Mouse (Mus musculus): ENCODE data around the gene Mup21. TPM values are rescaled to one million over a fixed set of nuclear protein-coding genes. Genes with fewer than 3 reads are reported as not detected.
"Not testable (repeated sequence)": the region's sequence is repeated elsewhere in the genome, so short reads cannot be mapped to it uniquely, and the experiment has no call there.

The Mup21 gene
- not detected in 2 replicates for polyA plus RNA-seq (2015; fragmentation: Nextera tagmentation; extraction: Ambion mirVana)

GRCm38 (mm10) chr4:62150811-62151210 is at the start of gene Mup21:
Gene Mup21 (minus strand): TSS chr4:62150863.
- ATAC-seq (ENCODE audit: insufficient number of reproducible peaks, low FRiP score, low TSS enrichment, low read depth), result no peak
- H3K27ac ChIP-seq, result no peak within 1 kb of the TSS
- no peak within 1 kb of the TSS for H3K9ac ChIP-seq
- no peak within 1 kb of the TSS for H3K4me2 ChIP-seq
- no peaks in the 10 kb centered on the region for H3K36me3 ChIP-seq
- H3K27me3 ChIP-seq, result no peaks in the 10 kb centered on the region
- H3K4me3 ChIP-seq, result no peak within 1 kb of the TSS
- WGBS, result 72% methylated on average over 2 of the region's 2 CpGs
- H3K9me3 ChIP-seq, result no peaks in the 10 kb centered on the region
- no peaks in the 10 kb centered on the region for H3K4me1 ChIP-seq

- Histone ChIP-seq H3K27ac (no peak overlapping the region), H3K27me3 (no peaks in the 10 kb centered on the region), H3K4me3 (no peak overlapping the region), H3K4me1 (no peaks in the 10 kb centered on the region), H3K9ac (no peak overlapping the region), H3K36me3 (peaks cover 84% of the 10 kb centered on the region), H3K4me2 (no peak overlapping the region), H3K9me3 (no peaks in the 10 kb centered on the region)
- ATAC-seq (ENCODE audit: insufficient number of reproducible peaks, low FRiP score, low TSS enrichment, low read depth), result no peak
- WGBS, result 72% methylated on average over 7 of the region's 7 CpGs
Measured at GRCm38 (mm10) chr4:62199923-62200529, 49.4 kb upstream of the Mup21 start.

GRCm38 (mm10) chr4:62188778-62189177 is 38.1 kb upstream of the Mup21 start:
- no peak overlapping the region for H3K27ac ChIP-seq
- H3K4me3 ChIP-seq, result no peak overlapping the region
- no peaks in the 10 kb centered on the region for H3K4me1 ChIP-seq
- peaks cover 34% of the 10 kb centered on the region for H3K9me3 ChIP-seq
- peaks cover 53% of the 10 kb centered on the region for H3K36me3 ChIP-seq
- ATAC-seq (ENCODE audit: insufficient number of reproducible peaks, low FRiP score, low TSS enrichment, low read depth), result no peak
- H3K27me3 ChIP-seq, result no peaks in the 10 kb centered on the region
- H3K9ac ChIP-seq, result no peak overlapping the region
- H3K4me2 ChIP-seq, result no peak overlapping the region

- no peaks in the 10 kb centered on the region for H3K4me1 ChIP-seq
- no peak overlapping the region for H3K27ac ChIP-seq
- no peaks in the 10 kb centered on the region for H3K9me3 ChIP-seq
- H3K36me3 ChIP-seq, result no peaks in the 10 kb centered on the region
- no peaks in the 10 kb centered on the region for H3K27me3 ChIP-seq
- no peak overlapping the region for H3K4me3 ChIP-seq
- no peak for ATAC-seq (ENCODE audit: insufficient number of reproducible peaks, low FRiP score, low TSS enrichment, low read depth)
- WGBS, result 30% methylated on average over 5 of the region's 5 CpGs
- H3K9ac ChIP-seq, result no peak overlapping the region
- H3K4me2 ChIP-seq, result no peak overlapping the region
Measured at GRCm38 (mm10) chr4:62177282-62177681, 26.6 kb upstream of the Mup21 start.

- Histone ChIP-seq H3K9me3 (no peaks in the 10 kb centered on the region), H3K4me1 (no peaks in the 10 kb centered on the region), H3K27me3 (no peaks in the 10 kb centered on the region), H3K27ac (no peak overlapping the region), H3K36me3 (no peaks in the 10 kb centered on the region), H3K9ac (no peak overlapping the region), H3K4me2 (no peak overlapping the region), H3K4me3 (no peak overlapping the region)
- WGBS, result 84% methylated on average over 4 of the region's 4 CpGs
- no peak for ATAC-seq (ENCODE audit: insufficient number of reproducible peaks, low FRiP score, low TSS enrichment, low read depth)
Measured at GRCm38 (mm10) chr4:62174471-62174870, 23.8 kb upstream of the Mup21 start.

GRCm38 (mm10) chr4:62167636-62168035 is 17.0 kb upstream of the Mup21 start:
- not testable (repeated sequence) for H3K4me1 ChIP-seq; H3K4me3 ChIP-seq; ATAC-seq (ENCODE audit: insufficient number of reproducible peaks, low FRiP score, low TSS enrichment, low read depth); H3K4me2 ChIP-seq; H3K9ac ChIP-seq; H3K36me3 ChIP-seq; H3K9me3 ChIP-seq; H3K27ac ChIP-seq; H3K27me3 ChIP-seq
- WGBS, result 94% methylated on average over 13 of the region's 13 CpGs

- no peak for ATAC-seq (ENCODE audit: insufficient number of reproducible peaks, low FRiP score, low TSS enrichment, low read depth)
- Histone ChIP-seq H3K27ac (no peak overlapping the region), H3K36me3 (no peaks in the 10 kb centered on the region), H3K4me3 (no peak overlapping the region), H3K4me2 (no peak overlapping the region), H3K9me3 (no peaks in the 10 kb centered on the region), H3K4me1 (no peaks in the 10 kb centered on the region), H3K27me3 (no peaks in the 10 kb centered on the region), H3K9ac (no peak overlapping the region)
- 65% methylated on average over 1 of the region's 1 CpGs for WGBS
Measured at GRCm38 (mm10) chr4:62158401-62158800, 7.7 kb upstream of the Mup21 start.

- no peak overlapping the region for H3K27ac ChIP-seq
- H3K9ac ChIP-seq, result no peak overlapping the region
- no peak for ATAC-seq (ENCODE audit: insufficient number of reproducible peaks, low FRiP score, low TSS enrichment, low read depth)
- H3K4me2 ChIP-seq, result no peak overlapping the region
- H3K9me3 ChIP-seq, result 0 out of 2 replicates have a peak, but pooled peaks cover 4% of the 10 kb centered on the region
- H3K4me1 ChIP-seq, result no peaks in the 10 kb centered on the region
- WGBS, result 63% methylated on average over 7 of the region's 7 CpGs
- no peaks in the 10 kb centered on the region for H3K36me3 ChIP-seq
- no peak overlapping the region for H3K4me3 ChIP-seq
- no peaks in the 10 kb centered on the region for H3K27me3 ChIP-seq
Measured at GRCm38 (mm10) chr4:62133706-62134105, 17.0 kb downstream of the Mup21 start.

- H3K4me2 ChIP-seq; H3K27ac ChIP-seq; H3K9ac ChIP-seq; H3K4me1 ChIP-seq; H3K36me3 ChIP-seq; H3K4me3 ChIP-seq; H3K27me3 ChIP-seq; H3K9me3 ChIP-seq; ATAC-seq (ENCODE audit: insufficient number of reproducible peaks, low FRiP score, low TSS enrichment, low read depth): not testable (repeated sequence)
- WGBS, result 49% methylated on average over 2 of the region's 2 CpGs
Measured at GRCm38 (mm10) chr4:62103366-62103765, 47.3 kb downstream of the Mup21 start.

Other genes starting within 250 kb of the Mup21 start
- not detected in 2 replicates for gene Mup20, start 96.7 kb downstream of the Mup21 start, polyA plus RNA-seq (2015; fragmentation: Nextera tagmentation; extraction: Ambion mirVana)
- gene Mup3, start 63.5 kb downstream of the Mup21 start, polyA plus RNA-seq (2015; fragmentation: Nextera tagmentation; extraction: Ambion mirVana), result not detected in 2 replicates
- 9.4 and 10.5 TPM in 2 replicates for gene Zfp37, start 80.2 kb upstream of the Mup21 start, polyA plus RNA-seq (2015; fragmentation: Nextera tagmentation; extraction: Ambion mirVana)
- 49.7 and 51.4 TPM in 2 replicates for gene Slc31a2, start 111.7 kb upstream of the Mup21 start, polyA plus RNA-seq (2015; fragmentation: Nextera tagmentation; extraction: Ambion mirVana)
- gene Fkbp15, start 209.7 kb upstream of the Mup21 start, polyA plus RNA-seq (2015; fragmentation: Nextera tagmentation; extraction: Ambion mirVana), result 28.4 and 29.0 TPM in 2 replicates
- gene Slc31a1, start 209.9 kb upstream of the Mup21 start, polyA plus RNA-seq (2015; fragmentation: Nextera tagmentation; extraction: Ambion mirVana), result 53.0 and 54.6 TPM in 2 replicates